Mouse (Mus musculus) stomach, postnatal 0 days (tissue): ENCODE measurements around the gene Ripk4.

ENCODE experiments used
- CTCF ChIP-seq: IDR thresholded peaks from 2 replicates; pipeline ENCODE4 v1.5.1; 2016; ENCODE audit warnings: antibody characterized with exemption, low read depth, mild to moderate bottlenecking, moderate library complexity
- EP300 ChIP-seq: optimal IDR thresholded peaks from 2 replicates; pipeline ENCODE3; 2016; ENCODE audit warnings: antibody characterized with exemption

DNA sequence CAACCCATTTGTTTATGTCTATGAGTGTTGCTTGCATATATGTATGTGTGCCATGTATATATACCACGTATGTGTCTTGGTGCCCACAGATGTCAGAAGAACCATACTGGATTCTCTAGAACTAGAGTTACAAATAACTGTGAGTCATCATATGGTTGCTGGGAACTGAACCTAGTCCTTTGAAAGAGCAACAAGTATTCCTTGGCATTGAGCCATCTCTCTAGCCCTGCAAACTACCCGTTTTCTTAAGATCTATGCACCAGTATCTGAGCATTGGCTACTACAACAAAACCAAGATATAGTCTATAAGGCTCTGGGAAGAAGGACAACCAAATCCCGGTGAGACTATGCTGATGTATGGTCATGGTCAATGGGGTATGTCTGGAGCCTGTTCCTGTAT is 33.6 kb upstream of the Ripk4 start:
- TF ChIP-seq EP300 (no peak), CTCF (no peak)
